Mouse (Mus musculus) cerebellum, adult 2 months (tissue): ENCODE data around the gene Cd200. TPM values are rescaled to one million over a fixed set of nuclear protein-coding genes. Genes with fewer than 3 reads are reported as not detected.

ENCODE experiments used
- DNase-seq, 2 experiments: peaks; one replicate each; pipeline ENCODE4 v3.0.0; 2021
- H3K27ac ChIP-seq: fragments of 200-500 bp; 2 replicates; pipeline ENCODE4 v1.5.1; 2012; ENCODE audit warnings: low read length, control low read depth, inconsistent platforms; ENCODE audit not compliant: insufficient read depth
- H3K27me3 ChIP-seq: fragments of 200-500 bp; 2 replicates; pipeline ENCODE4 v1.6.1; 2012; ENCODE audit warnings: inconsistent platforms, mild to moderate bottlenecking, low read length, moderate library complexity; ENCODE audit not compliant: control insufficient read depth, insufficient read depth
- H3K4me1 ChIP-seq: fragments of 200-500 bp; 2 replicates; pipeline ENCODE4 v1.6.1; 2011; ENCODE audit warnings: low read length; ENCODE audit not compliant: control insufficient read depth, insufficient read depth
- H3K4me3 ChIP-seq: fragments of 200-500 bp; replicated peaks from 2 replicates; pipeline ENCODE3; 2011; ENCODE audit warnings: mild to moderate bottlenecking, low read depth, low read length, control low read depth; ENCODE audit not compliant: insufficient read depth
- CTCF ChIP-seq: fragments of 200-500 bp; IDR thresholded peaks from 2 replicates; pipeline ENCODE4 v1.5.1; 2011; ENCODE audit warnings: low read depth, mild to moderate bottlenecking, control low read depth, low read length, moderate library complexity, borderline replicate concordance; ENCODE audit not compliant: insufficient read depth
- POLR2A ChIP-seq: fragments of 200-500 bp; IDR thresholded peaks from 2 replicates; pipeline ENCODE4 v1.6.1; 2011; ENCODE audit warnings: low read length, control low read depth, borderline replicate concordance; ENCODE audit not compliant: insufficient read depth
- WGBS: fragments of 180-500 bp; shearing (Covaris S2); methylation state at CpG from one replicate; pipeline ENCODE4 v1.1.7; 2018; 5-methylcytosine and 5-hydroxymethylcytosine counted together
- polyA plus RNA-seq: library from polyadenylated mRNA; depleted of rRNA; stranded (reverse); fragments of >200 nt; gene quantifications from 2 replicates; pipeline ENCODE4 v1.2.3, GENCODE M21; 2012; rRNA removed

Gene Cd200
- polyA plus RNA-seq, 1 experiment, result 69.7 TPM

- TF ChIP-seq CTCF (no peak), POLR2A (no peak)
- Histone ChIP-seq H3K4me1 (no peaks in the 10 kb centered on the region), H3K27ac (no peak overlapping the region), H3K27me3 (no peaks in the 10 kb centered on the region), H3K4me3 (no peak overlapping the region)
- 86% methylated on average over 5 of the region's 5 CpGs for WGBS
- DNase-seq, result no peak
Observed at GRCm38 (mm10) chr16:45346930-45347387, 61.9 kb downstream of the Cd200 start.

GRCm38 (mm10) chr16:45346367-45346766 is 62.5 kb downstream of the Cd200 start:
- no peaks in the 10 kb centered on the region for H3K4me1 ChIP-seq
- H3K27me3 ChIP-seq, result no peaks in the 10 kb centered on the region
- 98% methylated on average over 2 of the region's 2 CpGs for WGBS
- TF ChIP-seq CTCF, result no peak
- no peak for TF ChIP-seq POLR2A
- no peak for DNase-seq
- no peak overlapping the region for H3K27ac ChIP-seq
- no peak overlapping the region for H3K4me3 ChIP-seq

- TF ChIP-seq CTCF, result no peak
- no peak for TF ChIP-seq POLR2A
- DNase-seq, result no peak
Observed at GRCm38 (mm10) chr16:45344879-45345278, 64.0 kb downstream of the Cd200 start.

GRCm38 (mm10) chr16:45336478-45336877 is 72.4 kb downstream of the Cd200 start:
- Histone ChIP-seq H3K4me1 (no peaks in the 10 kb centered on the region), H3K27me3 (no peaks in the 10 kb centered on the region), H3K4me3 (no peak overlapping the region), H3K27ac (no peak overlapping the region)
- TF ChIP-seq POLR2A, result no peak
- TF ChIP-seq CTCF, result no peak
- WGBS, result 91% methylated on average over 1 of the region's 1 CpGs
- no peak for DNase-seq

More at GRCm38 (mm10) chr16:45344879-45345278, 64.0 kb downstream of the Cd200 start:
- 42% methylated on average over 2 of the region's 2 CpGs for WGBS
- H3K27ac ChIP-seq, result no peak overlapping the region
- no peak overlapping the region for H3K4me3 ChIP-seq
- no peaks in the 10 kb centered on the region for H3K27me3 ChIP-seq
- H3K4me1 ChIP-seq, result no peaks in the 10 kb centered on the region

GRCm38 (mm10) chr16:45334891-45335290 is 74.0 kb downstream of the Cd200 start:
- TF ChIP-seq POLR2A, result no peak
- Histone ChIP-seq H3K4me1 (no peaks in the 10 kb centered on the region), H3K27ac (no peak overlapping the region), H3K27me3 (no peaks in the 10 kb centered on the region), H3K4me3 (no peak overlapping the region)
- no peak for DNase-seq
- WGBS, result 89% methylated on average over 5 of the region's 5 CpGs

GRCm38 (mm10) chr16:45334376-45334765 is 74.5 kb downstream of the Cd200 start:
- no peak for TF ChIP-seq CTCF
- H3K27me3 ChIP-seq, result no peaks in the 10 kb centered on the region
- H3K4me1 ChIP-seq, result no peaks in the 10 kb centered on the region
- no peak overlapping the region for H3K4me3 ChIP-seq
- no peak for DNase-seq
- 74% methylated on average over 2 of the region's 2 CpGs for WGBS
- no peak overlapping the region for H3K27ac ChIP-seq

- no peaks in the 10 kb centered on the region for H3K4me1 ChIP-seq
- H3K4me3 ChIP-seq, result no peak overlapping the region
- no peak overlapping the region for H3K27ac ChIP-seq
- WGBS, result 85% methylated on average over 8 of the region's 8 CpGs
- no peak for DNase-seq
- no peaks in the 10 kb centered on the region for H3K27me3 ChIP-seq
- TF ChIP-seq POLR2A (no peak), CTCF (no peak)
Observed at GRCm38 (mm10) chr16:45333678-45334375, 75.0 kb downstream of the Cd200 start.

GRCm38 (mm10) chr16:45332591-45332990 is 76.3 kb downstream of the Cd200 start:
- no peak for TF ChIP-seq POLR2A
- TF ChIP-seq CTCF, result no peak
- H3K4me1 ChIP-seq, result no peaks in the 10 kb centered on the region
- H3K4me3 ChIP-seq, result no peak overlapping the region
- H3K27ac ChIP-seq, result no peak overlapping the region
- WGBS, result 67% methylated on average over 8 of the region's 8 CpGs
- DNase-seq, result no peak
- no peaks in the 10 kb centered on the region for H3K27me3 ChIP-seq

Other genes with a start within 250 kb of the Cd200 start
- gene Btla, start 184.7 kb downstream of the Cd200 start, polyA plus RNA-seq, result 0.47 and 0.62 TPM in 2 replicates
- 0.33 and 0.43 TPM in 2 replicates for gene Gm609, start 83.9 kb upstream of the Cd200 start, polyA plus RNA-seq
- not detected in 2 replicates for gene Gm17783, start 123.0 kb upstream of the Cd200 start, polyA plus RNA-seq
- not detected in 2 replicates for gene Slc9c1, start 126.3 kb upstream of the Cd200 start, polyA plus RNA-seq
- gene Gcsam, start 201.3 kb upstream of the Cd200 start, polyA plus RNA-seq, result not detected in 2 replicates
- 0.36 and 0.47 TPM in 2 replicates for gene BC016579, start 245.0 kb upstream of the Cd200 start, polyA plus RNA-seq